Mouse (Mus musculus): ENCODE results near the gene Mylk3. TPM values are rescaled to one million over a fixed set of nuclear protein-coding genes. Genes with fewer than 3 reads are reported as not detected.

Mylk3 gene
- polyA plus RNA-seq, 1 experiment from 2014 or later, result 6.1 TPM

Other genes with a start within 250 kb of the Mylk3 start
- not detected in 2 replicates for gene Cks1brt, start 234.4 kb downstream of the Mylk3 start, polyA plus RNA-seq (2015; fragmentation: Nextera tagmentation; extraction: Ambion mirVana)
- not detected in 2 replicates for gene Olfr371, start 160.4 kb downstream of the Mylk3 start, polyA plus RNA-seq (2015; fragmentation: Nextera tagmentation; extraction: Ambion mirVana)
- 98.6 and 104 TPM in 2 replicates for gene Orc6, start 86.7 kb downstream of the Mylk3 start, polyA plus RNA-seq (2015; fragmentation: Nextera tagmentation; extraction: Ambion mirVana)
- gene Vps35, start 86.5 kb downstream of the Mylk3 start, polyA plus RNA-seq (2015; fragmentation: Nextera tagmentation; extraction: Ambion mirVana), result 148 and 151 TPM in 2 replicates
- gene 4921524J17Rik, start 46.5 kb upstream of the Mylk3 start, polyA plus RNA-seq (2015; fragmentation: Nextera tagmentation; extraction: Ambion mirVana), result 38.2 and 44.6 TPM in 2 replicates
- gene Gpt2, start 106.2 kb upstream of the Mylk3 start, polyA plus RNA-seq (2015; fragmentation: Nextera tagmentation; extraction: Ambion mirVana), result 13.8 and 15.5 TPM in 2 replicates
- 133 and 149 TPM in 2 replicates for gene Dnaja2, start 169.0 kb upstream of the Mylk3 start, polyA plus RNA-seq (2015; fragmentation: Nextera tagmentation; extraction: Ambion mirVana)